Mouse (Mus musculus) liver, embryonic 12.5 days (tissue): ENCODE measurements at regions not wholly inside any gene's neighbourhood (a gene's known extent, or its start where the extent isn't known, plus 50 kb on each side); places are given as distances from the start of the nearest gene placed in this dataset. TPM values are rescaled to one million over a fixed set of nuclear protein-coding genes. Genes with fewer than 3 reads are reported as not detected.

Experiments
- ATAC-seq: fragments of 200-750 bp; cut with Nextera tagmentation; 2 replicates; pipeline ENCODE4 v1.8.0; 2017; ENCODE audit warnings: moderate number of reproducible peaks, mild to moderate bottlenecking, moderate library complexity
- H3K27ac ChIP-seq: fragments of 300-500 bp; sonication (generic); 2 replicates; pipeline ENCODE4 v1.5.1; 2016; ENCODE audit warnings: mild to moderate bottlenecking
- H3K27me3 ChIP-seq: fragments of 300-500 bp; sonication (generic); replicated peaks from 2 replicates; pipeline ENCODE4 v1.6.1; 2016; ENCODE audit warnings: mild to moderate bottlenecking, moderate library complexity
- H3K36me3 ChIP-seq: fragments of 300-500 bp; sonication (generic); 2 replicates; pipeline ENCODE4 v1.6.1; 2016; ENCODE audit warnings: mild to moderate bottlenecking, moderate library complexity
- H3K4me1 ChIP-seq: fragments of 300-500 bp; sonication (generic); 2 replicates; pipeline ENCODE4 v1.6.1; 2016
- H3K4me2 ChIP-seq: fragments of 300-500 bp; sonication (generic); 2 replicates; pipeline ENCODE4 v1.6.1; 2016; ENCODE audit warnings: mild to moderate bottlenecking, moderate library complexity
- H3K4me3 ChIP-seq: fragments of 300-500 bp; sonication (generic); 2 replicates; pipeline ENCODE4 v1.5.1; 2016; ENCODE audit warnings: mild to moderate bottlenecking, moderate library complexity
- H3K9ac ChIP-seq: fragments of 300-500 bp; sonication (generic); 2 replicates; pipeline ENCODE4 v1.6.1; 2016; ENCODE audit warnings: mild to moderate bottlenecking, moderate library complexity
- H3K9me3 ChIP-seq: fragments of 300-500 bp; sonication (generic); replicated peaks from 2 replicates; pipeline ENCODE4 v1.6.1; 2016; ENCODE audit warnings: mild to moderate bottlenecking, moderate library complexity
- WGBS: fragments of 180-500 bp; shearing (Covaris S2); methylation state at CpG from one replicate; pipeline ENCODE4 v1.1.7; 2016; ENCODE audit not compliant: insufficient replicate concordance; 5-methylcytosine and 5-hydroxymethylcytosine counted together
- microRNA-seq: library from miRNA; unstranded; fragments of <30 nt; microRNA quantifications from one replicate; pipeline ENCODE4, GENCODE M21; 2017

- 6% methylated on average over 29 of the region's 35 CpGs for WGBS
- Histone ChIP-seq H3K4me3 (peak overlapping the region; percentile 28), H3K27me3 (peaks cover 80% of the 10 kb centered on the region), H3K27ac (no peak overlapping the region), H3K4me2 (peak overlapping the region; percentile 45), H3K36me3 (no peaks in the 10 kb centered on the region), H3K9ac (no peak overlapping the region), H3K9me3 (no peaks in the 10 kb centered on the region), H3K4me1 (no peaks in the 10 kb centered on the region)
- ATAC-seq: no peak
Measured at GRCm38 (mm10) chr2:180385967-180386688, 51.6 kb upstream of the Gata5 start.

- ATAC-seq: no peak
- no peak overlapping the region for H3K4me3 ChIP-seq
- H3K27me3 ChIP-seq: peaks cover 76% of the 10 kb centered on the region
- H3K9ac ChIP-seq: no peak overlapping the region
- H3K4me2 ChIP-seq: peak overlapping the region; percentile 45
- no peaks in the 10 kb centered on the region for H3K9me3 ChIP-seq
- H3K4me1 ChIP-seq: no peaks in the 10 kb centered on the region
- WGBS: 8% methylated on average over 26 of the region's 26 CpGs
- no peaks in the 10 kb centered on the region for H3K36me3 ChIP-seq
- H3K27ac ChIP-seq: no peak overlapping the region
Measured at GRCm38 (mm10) chr2:180385231-180385895, 50.9 kb upstream of the Gata5 start.

Small RNA genes lying in the stretch of these regions (microRNA-seq; reads per million reads assigned to microRNA genes)
- gene Mir133a-2: not detected
- not detected for gene Mir1a-1
